Mouse (Mus musculus): ENCODE measurements around the gene Aldh16a1. TPM values are rescaled to one million over a fixed set of nuclear protein-coding genes. Genes with fewer than 3 reads are reported as not detected.

The Aldh16a1 gene
- polyA plus RNA-seq, 1 experiment from 2014 or later, result 53.0 TPM

GRCm38 (mm10) chr7:45191161-45191560, 36.8 kb upstream of the Aldh16a1 start:
- H3K36me3 ChIP-seq (replicated peaks), result no peaks in the 10 kb centered on the region
- WGBS, result 84% methylated on average over 2 of the region's 2 CpGs
- H3K4me1 ChIP-seq, result peaks cover 43% of the 10 kb centered on the region
- peaks cover 78% of the 10 kb centered on the region for H3K27me3 ChIP-seq (ENCODE audit: poor library complexity, severe bottlenecking)
- H3K4me3 ChIP-seq, result no peak overlapping the region
- DNase-seq (ENCODE audit: extremely low spot score, low spot score), result no peak
- no peaks in the 10 kb centered on the region for H3K9me3 ChIP-seq
- no peak overlapping the region for H3K27ac ChIP-seq

- peaks cover 44% of the 10 kb centered on the region for H3K4me1 ChIP-seq
- H3K36me3 ChIP-seq (replicated peaks), result no peaks in the 10 kb centered on the region
- no peak overlapping the region for H3K27ac ChIP-seq
- no peak overlapping the region for H3K4me3 ChIP-seq
- no peak for DNase-seq (ENCODE audit: extremely low spot score, low spot score)
- no peaks in the 10 kb centered on the region for H3K9me3 ChIP-seq
- WGBS, result 92% methylated on average over 6 of the region's 6 CpGs
- peaks cover 83% of the 10 kb centered on the region for H3K27me3 ChIP-seq (ENCODE audit: poor library complexity, severe bottlenecking)
These were observed 35.8 kb upstream of the Aldh16a1 start for GRCm38 (mm10) chr7:45190186-45190585.

- Histone ChIP-seq H3K4me3 (no peak overlapping the region), H3K4me1 (peaks cover 42% of the 10 kb centered on the region), H3K9me3 (no peaks in the 10 kb centered on the region), H3K36me3 (replicated peaks) (no peaks in the 10 kb centered on the region), H3K27ac (no peak overlapping the region), H3K27me3 (ENCODE audit: poor library complexity, severe bottlenecking) (peaks cover 89% of the 10 kb centered on the region)
- no peak for DNase-seq (ENCODE audit: extremely low spot score, low spot score)
- 64% methylated on average over 16 of the region's 16 CpGs for WGBS
These were observed 35.2 kb upstream of the Aldh16a1 start for GRCm38 (mm10) chr7:45189600-45189999.

GRCm38 (mm10) chr7:45185921-45186320, 31.5 kb upstream of the Aldh16a1 start:
- Histone ChIP-seq H3K27ac (no peak overlapping the region), H3K9me3 (no peaks in the 10 kb centered on the region), H3K4me1 (peaks cover 36% of the 10 kb centered on the region), H3K4me3 (no peak overlapping the region), H3K27me3 (ENCODE audit: poor library complexity, severe bottlenecking) (peaks cover 100% of the 10 kb centered on the region), H3K36me3 (replicated peaks) (no peaks in the 10 kb centered on the region)
- DNase-seq (ENCODE audit: extremely low spot score, low spot score), result no peak
- WGBS, result 67% methylated on average over 7 of the region's 7 CpGs

GRCm38 (mm10) chr7:45183672-45184071, 29.3 kb upstream of the Aldh16a1 start:
- WGBS, result 67% methylated on average over 7 of the region's 7 CpGs
- H3K9me3 ChIP-seq, result no peaks in the 10 kb centered on the region
- H3K36me3 ChIP-seq (replicated peaks), result no peaks in the 10 kb centered on the region
- no peak for DNase-seq (ENCODE audit: extremely low spot score, low spot score)
- H3K4me1 ChIP-seq, result peaks cover 42% of the 10 kb centered on the region
- H3K27me3 ChIP-seq (ENCODE audit: poor library complexity, severe bottlenecking), result peaks cover 100% of the 10 kb centered on the region
- H3K27ac ChIP-seq, result no peak overlapping the region
- H3K4me3 ChIP-seq, result no peak overlapping the region

GRCm38 (mm10) chr7:45182606-45183005, 28.2 kb upstream of the Aldh16a1 start:
- peak overlapping the region; percentile 45 for H3K4me3 ChIP-seq
- peaks cover 42% of the 10 kb centered on the region for H3K4me1 ChIP-seq
- DNase-seq (ENCODE audit: extremely low spot score, low spot score), result no peak
- no peak overlapping the region for H3K27ac ChIP-seq
- H3K27me3 ChIP-seq (ENCODE audit: poor library complexity, severe bottlenecking), result peaks cover 100% of the 10 kb centered on the region
- H3K36me3 ChIP-seq (replicated peaks), result no peaks in the 10 kb centered on the region
- WGBS, result 17% methylated on average over 11 of the region's 11 CpGs
- no peaks in the 10 kb centered on the region for H3K9me3 ChIP-seq

GRCm38 (mm10) chr7:45182199-45182601, 27.8 kb upstream of the Aldh16a1 start:
- Histone ChIP-seq H3K27ac (no peak overlapping the region), H3K4me3 (peak overlapping the region; percentile 45), H3K4me1 (peaks cover 42% of the 10 kb centered on the region), H3K9me3 (no peaks in the 10 kb centered on the region), H3K36me3 (replicated peaks) (no peaks in the 10 kb centered on the region), H3K27me3 (ENCODE audit: poor library complexity, severe bottlenecking) (peaks cover 100% of the 10 kb centered on the region)
- DNase-seq (ENCODE audit: extremely low spot score, low spot score), result peak; percentile 84
- 0% methylated on average over 34 of the region's 34 CpGs for WGBS

GRCm38 (mm10) chr7:45181540-45181939, 27.2 kb upstream of the Aldh16a1 start:
- Histone ChIP-seq H3K27me3 (ENCODE audit: poor library complexity, severe bottlenecking) (peaks cover 100% of the 10 kb centered on the region), H3K9me3 (no peaks in the 10 kb centered on the region), H3K36me3 (replicated peaks) (no peaks in the 10 kb centered on the region), H3K27ac (no peak overlapping the region), H3K4me3 (peak overlapping the region; percentile 45), H3K4me1 (peaks cover 46% of the 10 kb centered on the region)
- no peak for DNase-seq (ENCODE audit: extremely low spot score, low spot score)
- WGBS, result 3% methylated on average over 35 of the region's 35 CpGs

- no peaks in the 10 kb centered on the region for H3K36me3 ChIP-seq (replicated peaks)
- DNase-seq (ENCODE audit: extremely low spot score, low spot score), result no peak
- no peaks in the 10 kb centered on the region for H3K9me3 ChIP-seq
- peaks cover 100% of the 10 kb centered on the region for H3K27me3 ChIP-seq (ENCODE audit: poor library complexity, severe bottlenecking)
- no peak within 1 kb of the TSS for H3K27ac ChIP-seq
- peak within 1 kb of the TSS; percentile 45 for H3K4me3 ChIP-seq
- WGBS, result 19% methylated on average over 20 of the region's 20 CpGs
- peaks cover 46% of the 10 kb centered on the region for H3K4me1 ChIP-seq
These were observed 26.6 kb upstream of the Aldh16a1 start, which contains the start of gene Pth2 for GRCm38 (mm10) chr7:45180896-45181477. Gene Pth2 (plus strand): TSS chr7:45180995.

- Histone ChIP-seq H3K36me3 (replicated peaks) (no peaks in the 10 kb centered on the region), H3K4me3 (no peak within 1 kb of the TSS), H3K9me3 (no peaks in the 10 kb centered on the region), H3K27me3 (ENCODE audit: poor library complexity, severe bottlenecking) (peaks cover 100% of the 10 kb centered on the region), H3K27ac (no peak within 1 kb of the TSS), H3K4me1 (peaks cover 54% of the 10 kb centered on the region)
- DNase-seq (ENCODE audit: extremely low spot score, low spot score), result no peak
- 30% methylated on average over 7 of the region's 7 CpGs for WGBS
These were observed 25.1 kb upstream of the Aldh16a1 start, which contains the start of gene Gfy for GRCm38 (mm10) chr7:45179469-45179868. Gene Gfy (minus strand): TSS chr7:45179569.

- no peaks in the 10 kb centered on the region for H3K9me3 ChIP-seq
- no peaks in the 10 kb centered on the region for H3K36me3 ChIP-seq (replicated peaks)
- H3K27me3 ChIP-seq (ENCODE audit: poor library complexity, severe bottlenecking), result peaks cover 99% of the 10 kb centered on the region
- H3K4me3 ChIP-seq, result no peak overlapping the region
- DNase-seq (ENCODE audit: extremely low spot score, low spot score), result no peak
- WGBS, result 21% methylated on average over 7 of the region's 7 CpGs
- peaks cover 56% of the 10 kb centered on the region for H3K4me1 ChIP-seq
- H3K27ac ChIP-seq, result no peak overlapping the region
These were observed 24.2 kb upstream of the Aldh16a1 start for GRCm38 (mm10) chr7:45178550-45178949.

GRCm38 (mm10) chr7:45176356-45176755, 22.0 kb upstream of the Aldh16a1 start:
- H3K27ac ChIP-seq, result no peak overlapping the region
- DNase-seq (ENCODE audit: extremely low spot score, low spot score), result no peak
- 2% methylated on average over 31 of the region's 31 CpGs for WGBS
- H3K36me3 ChIP-seq (replicated peaks), result no peaks in the 10 kb centered on the region
- peaks cover 38% of the 10 kb centered on the region for H3K4me1 ChIP-seq
- peak overlapping the region; percentile 40 for H3K4me3 ChIP-seq
- H3K27me3 ChIP-seq (ENCODE audit: poor library complexity, severe bottlenecking), result peaks cover 98% of the 10 kb centered on the region
- H3K9me3 ChIP-seq, result peaks cover 11% of the 10 kb centered on the region; the same call in 1 of the 2 replicates

GRCm38 (mm10) chr7:45175929-45176328, 21.5 kb upstream of the Aldh16a1 start:
- peaks cover 34% of the 10 kb centered on the region for H3K4me1 ChIP-seq
- WGBS, result under 1% methylated on average over 23 of the region's 23 CpGs
- no peaks in the 10 kb centered on the region for H3K36me3 ChIP-seq (replicated peaks)
- peaks cover 98% of the 10 kb centered on the region for H3K27me3 ChIP-seq (ENCODE audit: poor library complexity, severe bottlenecking)
- H3K9me3 ChIP-seq, result peaks cover 11% of the 10 kb centered on the region; the same call in 1 of the 2 replicates
- DNase-seq (ENCODE audit: extremely low spot score, low spot score), result no peak
- peak overlapping the region; percentile 40 for H3K4me3 ChIP-seq
- H3K27ac ChIP-seq, result no peak overlapping the region
